Mouse (Mus musculus) liver, postnatal 0 days (tissue): ENCODE results near the gene Fbxl2.

Source experiments
- CTCF ChIP-seq: sonication (generic); IDR thresholded peaks from 2 replicates; pipeline ENCODE4 v1.5.1; 2016; ENCODE audit warnings: antibody characterized with exemption, low read depth
- EP300 ChIP-seq: IDR thresholded peaks from 2 replicates; pipeline ENCODE4 v1.6.1; 2016; ENCODE audit warnings: antibody characterized with exemption, low read depth, mild to moderate bottlenecking

DNA sequence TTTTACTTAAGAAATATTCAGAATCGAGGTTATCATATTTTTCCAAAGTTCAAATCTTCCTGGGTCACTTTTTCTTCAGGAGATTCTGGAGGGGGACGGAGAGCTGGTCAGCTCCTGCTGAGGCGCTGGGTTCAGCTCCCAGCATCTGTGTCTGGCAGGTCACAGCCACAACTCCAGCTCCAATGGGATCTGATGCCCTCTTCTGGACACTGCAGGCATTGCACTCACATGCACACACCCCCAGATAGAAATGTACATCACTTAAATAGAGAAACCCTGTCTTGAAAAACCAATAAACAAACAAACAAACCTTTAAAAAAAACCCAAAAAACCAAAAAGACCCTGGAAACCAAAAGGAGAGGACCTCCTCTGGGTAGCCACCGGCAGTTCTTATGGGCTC, 30.3 kb downstream of the Fbxl2 start:
- TF ChIP-seq CTCF (peak; percentile 62), EP300 (no peak)
